Mouse (Mus musculus) large intestine, adult 2 months (tissue): ENCODE results near the gene Dph3. TPM values are rescaled to one million over a fixed set of nuclear protein-coding genes. Genes with fewer than 3 reads are reported as not detected.

Experiments
- DNase-seq: peaks from one replicate; pipeline ENCODE4 v3.0.0-alpha.2; 2012; ENCODE audit warnings: low read depth, low spot score
- WGBS: fragments of 180-500 bp; shearing (Covaris S2); methylation state at CpG from one replicate; pipeline ENCODE4 v1.1.7; 2018; 5-methylcytosine and 5-hydroxymethylcytosine counted together
- polyA plus RNA-seq: library from polyadenylated mRNA; depleted of rRNA; stranded (reverse); fragments of >200 nt; gene quantifications from 2 replicates; pipeline ENCODE4 v1.2.3, GENCODE M21; 2012; rRNA removed

The Dph3 gene
- polyA plus RNA-seq, 1 experiment: 36.2 TPM

DNA sequence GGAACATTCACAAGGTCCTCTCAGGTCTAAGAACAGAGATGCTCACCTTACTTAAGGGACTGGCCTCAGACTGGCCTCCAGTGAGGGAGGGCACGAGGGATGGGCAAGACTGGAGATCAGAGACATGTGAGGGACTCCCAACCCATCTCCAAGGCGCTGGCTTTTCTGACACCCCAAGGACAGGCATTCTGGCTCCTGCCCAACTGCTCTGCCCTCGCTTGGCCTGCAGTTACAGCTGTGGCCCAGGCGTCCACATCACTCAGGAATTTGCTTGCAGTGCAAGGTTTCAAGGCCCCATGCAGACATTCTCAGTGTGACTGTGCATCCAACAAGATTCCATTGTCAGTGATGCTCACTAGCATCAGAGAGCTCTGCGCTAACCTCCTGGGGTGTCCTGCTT lies 49.0 kb downstream of the Dph3 start:
- WGBS: 66% methylated on average over 5 of the region's 5 CpGs
- no peak for DNase-seq

DNA sequence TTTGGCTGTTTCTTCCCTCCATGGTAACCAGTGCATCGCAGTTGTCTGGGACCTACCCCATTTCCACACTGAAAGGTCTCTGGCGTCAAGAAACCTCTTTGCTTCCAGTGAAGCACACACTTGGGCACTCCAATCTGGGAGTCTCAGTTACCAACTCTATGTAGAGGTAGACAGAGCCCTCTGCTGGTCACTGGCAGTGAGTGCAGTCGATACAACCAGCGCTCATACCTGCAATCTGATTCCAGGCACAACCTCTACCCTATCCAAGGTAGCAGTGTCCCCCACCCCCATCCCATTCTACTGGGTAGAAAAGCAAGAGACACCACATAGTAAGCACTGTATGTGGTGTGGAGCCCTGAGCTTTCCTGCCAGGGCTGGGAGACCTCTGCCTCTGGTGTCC lies 53.0 kb downstream of the Dph3 start:
- DNase-seq: no peak
- WGBS: 7% methylated on average over 4 of the region's 4 CpGs

Other genes with a start within 250 kb of the Dph3 start
- 1.2 and 1.9 TPM in 2 replicates for gene Galnt15, start 56.7 kb downstream of the Dph3 start, polyA plus RNA-seq
- 22.8 and 23.6 TPM in 2 replicates for gene Oxnad1, start 355 bp downstream of the Dph3 start, polyA plus RNA-seq
- not detected in 2 replicates for gene Msmb, start 56.3 kb upstream of the Dph3 start, polyA plus RNA-seq
- gene Ncoa4, start 74.1 kb upstream of the Dph3 start, polyA plus RNA-seq: 23.0 and 46.8 TPM in 2 replicates
- gene Timm23, start 116.2 kb upstream of the Dph3 start, polyA plus RNA-seq: 112 and 140 TPM in 2 replicates
- 5.1 and 6.1 TPM in 2 replicates for gene Parg, start 116.2 kb upstream of the Dph3 start, polyA plus RNA-seq
- 1.6 and 1.9 TPM in 2 replicates for gene Ogdhl, start 236.3 kb upstream of the Dph3 start, polyA plus RNA-seq